ENCODE assay signal across 24 mouse cellular contexts in the genomic region with DNA sequence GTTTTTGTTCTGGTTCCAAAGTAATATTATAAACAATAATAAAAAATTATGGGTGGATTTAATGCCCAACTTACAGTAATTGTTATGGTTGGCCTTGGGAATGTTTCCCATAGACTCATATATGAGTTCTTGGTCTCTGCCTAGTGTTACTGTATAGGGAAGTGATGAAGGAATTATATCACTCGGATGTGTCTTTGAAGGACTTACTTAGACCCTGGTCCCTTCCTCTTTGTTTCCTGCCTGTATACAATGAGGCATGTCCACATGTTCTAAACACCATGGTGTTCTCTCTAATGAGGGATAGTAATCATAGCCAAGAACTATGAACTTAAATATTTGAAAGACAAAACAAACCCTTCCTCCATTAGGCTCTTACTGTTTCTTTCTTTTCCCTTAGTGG.
"Had no signal": no experiment of that assay in that cellular context is flagged by ENCODE, and none has a peak within 500 bp of the region (broad histone marks: within the 10 kb centered on the region; RNA-seq: fewer than 3 reads in every experiment).

No protein-coding gene starts in this region.

- ATAC-seq: forebrain, postnatal 0 days; hindbrain, postnatal 0 days; intestine, embryonic 16.5 days; liver, embryonic 12.5 days had no signal

- H3K27ac ChIP-seq: heart, adult 2 months; heart, embryonic 13.5 days; heart, embryonic 15.5 days; hindbrain, embryonic 13.5 days; hindbrain, embryonic 15.5 days; hindbrain, postnatal 0 days; limb, embryonic 12.5 days; limb, embryonic 15.5 days; liver, embryonic 12.5 days had no signal

- H3K27me3 ChIP-seq: heart, embryonic 13.5 days; heart, embryonic 15.5 days; hindbrain, embryonic 13.5 days; hindbrain, embryonic 15.5 days; limb, embryonic 12.5 days; limb, embryonic 15.5 days; liver, embryonic 12.5 days had no signal

- H3K9me3 ChIP-seq: heart, embryonic 13.5 days; heart, embryonic 15.5 days; hindbrain, embryonic 13.5 days; hindbrain, embryonic 15.5 days; limb, embryonic 12.5 days; limb, embryonic 15.5 days; liver, embryonic 12.5 days had no signal

- H3K4me2 ChIP-seq: heart, embryonic 11.5 days; heart, embryonic 13.5 days; heart, embryonic 15.5 days; hindbrain, embryonic 13.5 days; hindbrain, embryonic 15.5 days; limb, embryonic 12.5 days; limb, embryonic 15.5 days; liver, embryonic 12.5 days had no signal

- H3K4me3 ChIP-seq: heart, adult 2 months; heart, embryonic 13.5 days; heart, embryonic 15.5 days; hindbrain, embryonic 13.5 days; hindbrain, embryonic 15.5 days; limb, embryonic 12.5 days; limb, embryonic 15.5 days; liver, embryonic 12.5 days had no signal

- DNase-seq: forebrain, postnatal 0 days; gastrocnemius, postnatal 14 days; gastrocnemius, postnatal 36 days; heart, adult 11 months; heart, adult 2 months; heart, postnatal 14 days; heart, postnatal 36 days; kidney, adult 11 months; kidney, adult 8-10 months; kidney, postnatal 10 days; kidney, postnatal 25 days; layer of hippocampus, adult 9-11 months; layer of hippocampus, postnatal 36 days; left cerebral cortex, postnatal 4 days had no signal

- H3K36me3 ChIP-seq: heart, embryonic 13.5 days; heart, embryonic 15.5 days; hindbrain, embryonic 13.5 days; hindbrain, embryonic 15.5 days; limb, embryonic 12.5 days; limb, embryonic 15.5 days; liver, embryonic 12.5 days had no signal

- H3K4me1 ChIP-seq: hindbrain, embryonic 13.5 days; hindbrain, embryonic 15.5 days; limb, embryonic 12.5 days; limb, embryonic 15.5 days; liver, embryonic 12.5 days had no signal

- H3K9ac ChIP-seq: forebrain, postnatal 0 days; heart, embryonic 13.5 days; heart, embryonic 15.5 days; hindbrain, embryonic 13.5 days; hindbrain, embryonic 15.5 days; limb, embryonic 12.5 days; limb, embryonic 15.5 days; liver, embryonic 12.5 days had no signal
